Mouse (Mus musculus) spleen, postnatal 10 days (tissue): ENCODE data around the gene Mpz.

Source experiments
- DNase-seq, 2 experiments: peaks; one replicate each; pipeline ENCODE4 v3.0.0; 2021 to 2022; ENCODE audit warnings: low spot score in 2 of 2

Mpz gene

GRCm38 (mm10) chr1:171149974-171150760, at the start of gene Mpz, which contains the start of gene Sdhc:
Gene Mpz (plus strand): TSS chr1:171150711.
Gene Sdhc (minus strand): TSS chr1:171150603.
- DNase-seq = peak; percentile 93 to 98

- no peak for DNase-seq
Measured at GRCm38 (mm10) chr1:171101033-171101432, 49.5 kb upstream of the Mpz start.

GRCm38 (mm10) chr1:171101733-171102546, 48.6 kb upstream of the Mpz start:
- peak; percentile 87 to 88 for DNase-seq

GRCm38 (mm10) chr1:171102547-171103177, 47.8 kb upstream of the Mpz start:
- DNase-seq = peak; percentile 83 to 86

GRCm38 (mm10) chr1:171103179-171103840, 47.2 kb upstream of the Mpz start:
- peak in 1 of 2 experiments; percentile 47 for DNase-seq

- DNase-seq = no peak
Measured at GRCm38 (mm10) chr1:171105226-171105625, 45.3 kb upstream of the Mpz start.

GRCm38 (mm10) chr1:171109620-171110019, 40.9 kb upstream of the Mpz start:
- DNase-seq = no peak

GRCm38 (mm10) chr1:171110659-171111019, 39.9 kb upstream of the Mpz start:
- DNase-seq = no peak

GRCm38 (mm10) chr1:171111020-171111780, 39.3 kb upstream of the Mpz start:
- peak; percentile 92 to 93 for DNase-seq

GRCm38 (mm10) chr1:171111781-171112575, 38.5 kb upstream of the Mpz start:
- DNase-seq = peak in 1 of 2 experiments; percentile 52

GRCm38 (mm10) chr1:171112986-171113385, 37.5 kb upstream of the Mpz start:
- no peak for DNase-seq

GRCm38 (mm10) chr1:171113873-171114299, 36.6 kb upstream of the Mpz start, which contains the start of gene Cfap126:
Gene Cfap126 (plus strand): TSS chr1:171113918.
- DNase-seq = peak; percentile 65 to 67

GRCm38 (mm10) chr1:171116280-171116679, 34.2 kb upstream of the Mpz start:
- no peak for DNase-seq

- DNase-seq = peak in 1 of 2 experiments; percentile 48
Measured at GRCm38 (mm10) chr1:171118269-171118684, 32.2 kb upstream of the Mpz start.

GRCm38 (mm10) chr1:171118996-171119395, 31.5 kb upstream of the Mpz start:
- no peak for DNase-seq

GRCm38 (mm10) chr1:171119405-171119804, 31.1 kb upstream of the Mpz start:
- no peak for DNase-seq

GRCm38 (mm10) chr1:171120893-171121292, 29.6 kb upstream of the Mpz start:
- no peak for DNase-seq

GRCm38 (mm10) chr1:171121839-171122238, 28.7 kb upstream of the Mpz start:
- DNase-seq = no peak

- no peak for DNase-seq
Measured at GRCm38 (mm10) chr1:171122932-171123331, 27.6 kb upstream of the Mpz start.

- no peak for DNase-seq
Measured at GRCm38 (mm10) chr1:171124398-171124797, 26.1 kb upstream of the Mpz start.
